Mouse (Mus musculus) cerebellum, postnatal 14 days (tissue): ENCODE measurements at regions not wholly inside any gene's neighbourhood (a gene's known extent, or its start where the extent isn't known, plus 50 kb on each side); places are given as distances from the start of the nearest gene placed in this dataset.
A peak's percentile ranks its signal among the peaks of the same experiment; 100 is the strongest.

Experiments used
- DNase-seq, 2 experiments: peaks; one replicate each; pipeline ENCODE4 v3.0.0; 2021; ENCODE audit warnings: mixed read lengths in 2 of 2

- DNase-seq = no peak
These were observed 565.5 kb upstream of the B3galt2 start for GRCm38 (mm10) chr1:143074999-143075398.

GRCm38 (mm10) chr1:143080441-143080840 lies 560.0 kb upstream of the B3galt2 start:
- no peak for DNase-seq

GRCm38 (mm10) chr1:143096904-143097303 lies 543.6 kb upstream of the B3galt2 start:
- no peak for DNase-seq

- DNase-seq = no peak
These were observed 542.2 kb upstream of the B3galt2 start for GRCm38 (mm10) chr1:143098307-143098706.

- DNase-seq = no peak
These were observed 518.3 kb upstream of the B3galt2 start for GRCm38 (mm10) chr1:143122185-143122584.

- no peak for DNase-seq
These were observed 510.2 kb upstream of the B3galt2 start for GRCm38 (mm10) chr1:143130257-143130656.

- DNase-seq = no peak
These were observed 507.7 kb upstream of the B3galt2 start for GRCm38 (mm10) chr1:143132806-143133205.

GRCm38 (mm10) chr1:143145111-143145984 lies 495.1 kb upstream of the B3galt2 start:
- no peak for DNase-seq

GRCm38 (mm10) chr1:143171286-143171685 lies 469.2 kb upstream of the B3galt2 start:
- peak; percentile 78 to 85 for DNase-seq

- DNase-seq = peak; percentile 69 to 76
These were observed 466.6 kb upstream of the B3galt2 start for GRCm38 (mm10) chr1:143173836-143174235.

- DNase-seq = no peak
These were observed 448.2 kb upstream of the B3galt2 start for GRCm38 (mm10) chr1:143192167-143192793.

- DNase-seq = peak; percentile 73 to 88
These were observed 440.1 kb upstream of the B3galt2 start for GRCm38 (mm10) chr1:143200213-143200889.

GRCm38 (mm10) chr1:143200971-143201370 lies 439.5 kb upstream of the B3galt2 start:
- no peak for DNase-seq

- DNase-seq = peak in 1 of 2 experiments; percentile 9
These were observed 438.3 kb upstream of the B3galt2 start for GRCm38 (mm10) chr1:143202182-143202581.

GRCm38 (mm10) chr1:143204070-143204469 lies 436.4 kb upstream of the B3galt2 start:
- DNase-seq = no peak

GRCm38 (mm10) chr1:143206995-143207394 lies 433.5 kb upstream of the B3galt2 start:
- no peak for DNase-seq

- no peak for DNase-seq
These were observed 432.9 kb upstream of the B3galt2 start for GRCm38 (mm10) chr1:143207399-143208065.

- no peak for DNase-seq
These were observed 423.1 kb upstream of the B3galt2 start for GRCm38 (mm10) chr1:143217401-143217800.

GRCm38 (mm10) chr1:143231969-143232368 lies 408.5 kb upstream of the B3galt2 start:
- no peak for DNase-seq

GRCm38 (mm10) chr1:143258470-143259215 lies 381.8 kb upstream of the B3galt2 start:
- DNase-seq = no peak

- peak; percentile 2 to 7 for DNase-seq
These were observed 377.0 kb upstream of the B3galt2 start for GRCm38 (mm10) chr1:143263263-143264038.
